Mouse (Mus musculus) midbrain, postnatal 0 days (tissue): ENCODE results near the gene Ubxn6. TPM values are rescaled to one million over a fixed set of nuclear protein-coding genes. Genes with fewer than 3 reads are reported as not detected.

Experiments
- ATAC-seq: fragments of 200-750 bp; cut with Nextera tagmentation; 2 replicates; pipeline ENCODE4 v1.8.0; 2017; ENCODE audit warnings: moderate number of reproducible peaks, mild to moderate bottlenecking, moderate TSS enrichment, moderate library complexity; ENCODE audit not compliant: low FRiP score
- DNase-seq: peaks from one replicate; pipeline ENCODE4 v3.0.0-alpha.2; 2015; ENCODE audit warnings: low spot score
- H3K27ac ChIP-seq: fragments of 300-500 bp; sonication (generic); 2 replicates; pipeline ENCODE4 v1.5.1; 2014; ENCODE audit warnings: low read depth, mild to moderate bottlenecking, low read length, mixed read lengths
- H3K27me3 ChIP-seq: fragments of 300-500 bp; sonication (generic); 2 replicates; pipeline ENCODE4 v1.6.1; 2014; ENCODE audit warnings: low read length, control low read depth, mixed read lengths; ENCODE audit not compliant: insufficient read depth
- H3K36me3 ChIP-seq: fragments of 300-500 bp; sonication (generic); 2 replicates; pipeline ENCODE4 v1.6.1; 2014; ENCODE audit warnings: low read length, control low read depth, mixed read lengths; ENCODE audit not compliant: insufficient read depth
- H3K4me1 ChIP-seq: fragments of 300-500 bp; sonication (generic); 2 replicates; pipeline ENCODE4 v1.6.1; 2014; ENCODE audit warnings: mild to moderate bottlenecking, control low read depth, antibody characterized with exemption, low read length, mixed read lengths; ENCODE audit not compliant: insufficient read depth
- H3K4me2 ChIP-seq: fragments of 300-500 bp; sonication (generic); 2 replicates; pipeline ENCODE4 v1.6.1; 2014; ENCODE audit warnings: low read depth, mild to moderate bottlenecking, low read length, mixed read lengths; ENCODE audit not compliant: poor library complexity, severe bottlenecking
- H3K4me3 ChIP-seq: fragments of 300-500 bp; sonication (generic); 2 replicates; pipeline ENCODE4 v1.5.1; 2014; ENCODE audit warnings: low read depth, mild to moderate bottlenecking, low read length, moderate library complexity
- H3K9ac ChIP-seq: fragments of 300-500 bp; sonication (generic); replicated peaks from 2 replicates; pipeline ENCODE4 v1.6.1; 2014; ENCODE audit warnings: mild to moderate bottlenecking, low read length, moderate library complexity, mixed read lengths; ENCODE audit not compliant: poor library complexity, severe bottlenecking
- H3K9me3 ChIP-seq: fragments of 300-500 bp; sonication (generic); 2 replicates; pipeline ENCODE4 v1.6.1; 2016; ENCODE audit warnings: low read length, control low read depth
- CTCF ChIP-seq: IDR thresholded peaks from 2 replicates; pipeline ENCODE4 v1.5.1; 2016; ENCODE audit warnings: antibody characterized with exemption, mild to moderate bottlenecking
- WGBS: fragments of 180-500 bp; shearing (Covaris S2); extraction: QIAGEN DNeasy Blood & Tissue Kit; methylation state at CpG from one replicate; pipeline ENCODE4 v1.1.7; 2014; 5-methylcytosine and 5-hydroxymethylcytosine counted together
- polyA plus RNA-seq: library from polyadenylated mRNA; unstranded; fragments of >200 nt; fragmentation: Nextera tagmentation; extraction: Ambion mirVana; gene quantifications from 2 replicates; pipeline ENCODE4 v1.2.1, GENCODE M21; 2015
- total RNA-seq: library from RNA; depleted of rRNA; stranded (reverse); fragments of >200 nt; gene quantifications from 2 replicates; pipeline ENCODE4 v1.2.3, GENCODE M21; 2014

The Ubxn6 gene
- total and polyA plus RNA-seq, 2 experiments from 2014 or later = 76.9 to 84.8 TPM

- no peak for ATAC-seq
- no peak for DNase-seq
- H3K27ac ChIP-seq = no peak overlapping the region
- WGBS = 96% methylated on average over 12 of the region's 12 CpGs
- no peak overlapping the region for H3K4me2 ChIP-seq
- peaks cover 63% of the 10 kb centered on the region for H3K36me3 ChIP-seq
- no peak for TF ChIP-seq CTCF
- no peak overlapping the region for H3K4me3 ChIP-seq
- H3K4me1 ChIP-seq = no peaks in the 10 kb centered on the region
- no peak overlapping the region for H3K9ac ChIP-seq
- H3K27me3 ChIP-seq = no peaks in the 10 kb centered on the region
- H3K9me3 ChIP-seq = no peaks in the 10 kb centered on the region
Observed at GRCm38 (mm10) chr17:56096883-56097282, 22.1 kb upstream of the Ubxn6 start.

DNA sequence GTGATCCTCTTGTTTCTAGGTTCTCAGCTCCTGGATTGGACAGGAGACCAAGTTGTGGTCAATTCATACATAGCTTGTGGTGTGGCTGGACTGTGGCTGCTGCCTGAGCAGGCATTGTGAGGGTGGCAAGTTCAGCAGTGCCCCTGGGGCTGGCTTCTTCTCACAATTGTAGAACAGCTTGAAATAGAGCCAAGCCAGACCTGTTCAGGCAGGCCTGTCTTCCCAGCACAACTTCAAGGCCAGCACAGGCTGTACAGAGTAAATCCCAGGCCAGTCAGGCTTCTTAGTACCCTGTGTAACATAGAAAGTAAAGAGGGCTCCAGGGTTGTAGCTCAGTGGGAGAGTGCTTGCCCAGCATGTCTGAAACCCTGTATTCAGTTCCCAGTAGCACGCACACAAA is 18.0 kb upstream of the Ubxn6 start:
- Histone ChIP-seq H3K4me2 (no peak overlapping the region), H3K27ac (no peak overlapping the region), H3K36me3 (peaks cover 40% of the 10 kb centered on the region), H3K4me1 (no peaks in the 10 kb centered on the region), H3K9me3 (no peaks in the 10 kb centered on the region), H3K27me3 (no peaks in the 10 kb centered on the region), H3K4me3 (no peak overlapping the region), H3K9ac (no peak overlapping the region)
- no peak for DNase-seq
- 100% methylated on average over 1 of the region's 1 CpGs for WGBS
- TF ChIP-seq CTCF = no peak
- no peak for ATAC-seq

GRCm38 (mm10) chr17:56092312-56092711 is 17.5 kb upstream of the Ubxn6 start:
- Histone ChIP-seq H3K27ac (no peak overlapping the region), H3K4me3 (no peak overlapping the region), H3K27me3 (no peaks in the 10 kb centered on the region), H3K36me3 (peaks cover 36% of the 10 kb centered on the region), H3K9ac (no peak overlapping the region), H3K4me1 (no peaks in the 10 kb centered on the region), H3K4me2 (no peak overlapping the region), H3K9me3 (no peaks in the 10 kb centered on the region)
- 100% methylated on average over 1 of the region's 1 CpGs for WGBS
- no peak for TF ChIP-seq CTCF
- DNase-seq (no peak), ATAC-seq (no peak)

- DNase-seq (peak; percentile 90), ATAC-seq (peak; percentile 28)
- H3K27me3 ChIP-seq = no peaks in the 10 kb centered on the region
- TF ChIP-seq CTCF = peak; percentile 9; the same call in 1 of the 2 replicates
- H3K27ac ChIP-seq = 0 out of 2 replicates have a peak overlapping the region, but pooled peaks have one; percentile 26
- H3K9me3 ChIP-seq = no peaks in the 10 kb centered on the region
- H3K4me3 ChIP-seq = peak overlapping the region; percentile 98
- H3K9ac ChIP-seq = peak overlapping the region; percentile 81
- WGBS = 11% methylated on average over 8 of the region's 8 CpGs
- peaks cover 16% of the 10 kb centered on the region for H3K4me1 ChIP-seq
- no peaks in the 10 kb centered on the region for H3K36me3 ChIP-seq
- H3K4me2 ChIP-seq = peak overlapping the region; percentile 98
Observed at GRCm38 (mm10) chr17:56080781-56081585, 6.2 kb upstream of the Ubxn6 start.

DNA sequence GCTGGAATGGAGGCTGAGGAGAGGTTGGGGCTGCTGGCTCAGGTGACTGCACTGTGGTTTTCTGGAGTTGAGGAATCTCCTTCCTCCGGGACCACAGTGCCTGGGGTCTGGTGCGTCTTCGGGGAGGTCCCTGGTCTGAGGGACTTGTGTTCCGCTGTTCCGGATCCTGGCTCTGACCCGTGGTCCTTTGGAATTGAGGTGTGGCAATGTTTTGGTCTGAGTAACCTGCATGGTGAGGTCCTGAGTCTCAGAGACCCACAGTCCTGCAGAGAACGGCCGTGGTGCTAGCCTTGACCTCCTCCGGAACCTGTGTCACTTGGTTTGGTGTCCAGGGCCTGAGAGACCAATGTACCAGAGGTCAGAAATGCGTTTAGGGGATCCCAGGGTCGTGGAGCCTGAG is 5.1 kb upstream of the Ubxn6 start:
- H3K9me3 ChIP-seq = no peaks in the 10 kb centered on the region
- H3K9ac ChIP-seq = peak overlapping the region; percentile 81
- no peak for TF ChIP-seq CTCF
- 2% methylated on average over 11 of the region's 11 CpGs for WGBS
- H3K4me1 ChIP-seq = peaks cover 21% of the 10 kb centered on the region
- peak overlapping the region; percentile 75 for H3K27ac ChIP-seq
- ATAC-seq = no peak
- H3K27me3 ChIP-seq = no peaks in the 10 kb centered on the region
- DNase-seq = no peak
- peak overlapping the region; percentile 98 for H3K4me2 ChIP-seq
- no peaks in the 10 kb centered on the region for H3K36me3 ChIP-seq
- H3K4me3 ChIP-seq = peak overlapping the region; percentile 98
